Mouse (Mus musculus): Measurements from ENCODE around the gene Mfsd1.

The Mfsd1 gene

DNA sequence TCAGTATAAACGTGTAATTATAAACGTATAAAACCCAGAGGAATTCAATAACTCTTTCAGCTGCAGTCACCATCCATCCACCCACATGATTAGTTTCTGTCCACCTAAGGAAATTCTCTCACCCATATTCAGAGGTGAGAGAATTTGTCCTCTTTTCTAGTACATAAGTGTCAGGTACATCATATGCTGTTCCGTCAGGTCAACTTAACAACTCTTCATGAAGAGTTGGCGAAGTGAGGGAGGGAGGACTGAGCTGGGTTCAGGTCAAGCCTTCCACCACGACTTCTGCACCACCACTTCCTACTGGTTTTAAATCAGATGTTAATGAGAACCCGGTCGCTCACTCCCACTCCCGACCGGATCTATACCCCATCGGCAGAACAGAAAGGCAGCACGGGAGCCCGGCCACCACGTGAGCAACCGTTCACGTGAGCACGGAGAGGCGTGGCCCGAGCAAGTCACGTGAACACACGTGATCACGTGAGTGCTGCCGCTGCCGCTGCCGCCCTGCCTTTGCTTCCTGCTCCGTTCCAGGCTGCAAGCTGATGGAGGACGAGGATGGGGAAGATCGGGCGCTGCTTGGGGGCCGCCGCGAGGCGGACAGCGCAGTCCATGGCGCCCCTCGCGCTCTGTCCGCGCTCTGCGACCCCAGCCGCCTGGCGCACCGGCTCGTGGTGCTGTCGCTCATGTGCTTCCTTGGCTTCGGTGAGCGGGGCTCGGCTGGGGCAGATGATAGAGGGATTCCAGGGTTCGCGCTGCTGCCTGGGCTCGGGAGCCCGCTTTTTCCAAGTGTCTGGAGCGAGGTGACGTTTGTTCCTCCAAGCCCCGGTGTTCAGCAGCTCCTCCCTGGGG, at the start of gene Mfsd1:
Mfsd1 (plus strand) TSS at position 469 of the 852 bp plus-strand sequence.
- DNase-seq (ENCODE audit: low spot score in 2 of 2), result peak; percentile 84 to 86

DNA sequence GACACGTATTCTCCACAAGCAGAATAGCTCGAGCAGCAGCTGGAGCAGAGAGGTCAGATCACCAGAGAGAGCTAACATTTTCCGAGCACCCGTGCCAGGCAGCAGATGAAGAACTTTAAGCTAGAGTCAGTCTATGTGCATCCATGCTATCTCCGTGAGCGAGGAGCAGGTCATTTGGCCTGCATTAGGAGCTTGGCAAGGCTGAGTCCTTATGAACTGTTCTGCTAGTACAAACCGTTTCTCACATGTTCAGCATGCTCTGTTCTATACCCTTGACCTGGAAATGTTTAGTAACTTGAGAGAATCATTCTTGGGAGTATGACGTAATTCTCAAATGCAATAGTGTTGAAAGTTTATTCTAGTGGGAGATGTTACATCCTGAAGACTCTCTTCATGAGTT, 38.9 kb upstream of the Mfsd1 start:
- no peak for DNase-seq (ENCODE audit: low spot score in 2 of 2)

DNA sequence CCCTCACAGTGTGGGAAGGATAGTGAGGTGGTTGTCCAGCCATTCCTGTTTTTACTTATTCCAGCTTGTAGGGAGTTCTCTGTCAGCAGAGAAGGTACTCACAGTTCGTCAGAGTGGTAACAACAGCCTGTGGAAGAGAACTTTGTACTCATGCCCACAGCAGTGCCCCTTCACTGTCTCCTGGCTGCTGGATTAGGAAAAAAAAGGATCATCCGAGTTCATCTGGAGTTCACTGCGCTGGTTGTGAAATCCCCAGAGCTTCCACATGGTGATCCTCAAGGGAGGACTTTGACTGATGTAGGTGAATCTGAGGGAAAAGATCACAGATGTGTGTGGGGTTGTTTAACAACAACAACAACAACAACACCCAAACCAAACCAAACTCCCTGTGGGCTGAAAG, 31.3 kb upstream of the Mfsd1 start:
- no peak for DNase-seq (ENCODE audit: low spot score in 2 of 2)

DNA sequence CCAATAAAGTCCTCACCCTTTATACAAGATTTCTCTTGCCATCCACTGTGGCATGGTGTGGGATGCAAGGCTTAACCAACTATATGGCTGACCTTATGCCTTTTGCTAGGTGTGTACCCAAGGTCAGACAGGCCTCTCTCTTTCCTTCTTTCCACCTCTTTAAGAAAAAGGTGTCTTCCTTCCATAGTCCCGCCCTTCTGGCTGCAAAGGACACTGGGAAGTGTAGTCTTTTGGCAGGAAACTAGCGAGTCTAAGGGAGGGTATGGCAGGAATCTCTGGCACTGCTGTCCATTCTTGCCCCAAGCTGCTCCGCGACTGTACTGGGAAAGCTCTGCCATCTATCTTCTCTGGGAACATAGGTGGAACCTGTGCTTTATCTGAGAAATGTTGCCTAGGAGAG, 29.3 kb upstream of the Mfsd1 start:
- DNase-seq (ENCODE audit: low spot score in 2 of 2), result no peak

DNA sequence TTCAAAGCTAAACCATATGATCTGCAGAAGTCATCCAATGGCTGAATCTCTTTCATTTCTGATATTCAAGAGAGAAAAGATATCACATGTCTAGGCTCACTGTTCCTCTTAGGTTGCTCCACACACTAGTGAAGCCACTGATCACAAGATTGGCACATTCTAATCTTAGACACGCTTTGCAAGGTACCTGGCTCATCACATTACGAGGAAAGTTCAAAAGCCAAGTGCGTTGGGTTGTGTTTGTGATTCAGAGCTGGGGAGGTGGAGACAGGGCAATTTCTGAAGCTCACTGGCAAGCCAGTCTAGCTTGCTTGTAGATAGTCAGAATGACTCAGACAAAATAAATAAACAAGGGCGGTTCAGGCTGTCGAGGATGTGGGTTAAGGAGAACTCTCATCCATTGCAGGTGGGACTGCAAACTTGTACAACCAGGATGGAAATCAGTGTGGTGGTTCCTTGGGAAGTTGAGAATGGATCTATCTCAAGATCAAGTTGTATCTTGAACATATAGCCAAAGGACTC, 28.6 kb upstream of the Mfsd1 start:
- no peak for DNase-seq (ENCODE audit: low spot score in 2 of 2)

DNA sequence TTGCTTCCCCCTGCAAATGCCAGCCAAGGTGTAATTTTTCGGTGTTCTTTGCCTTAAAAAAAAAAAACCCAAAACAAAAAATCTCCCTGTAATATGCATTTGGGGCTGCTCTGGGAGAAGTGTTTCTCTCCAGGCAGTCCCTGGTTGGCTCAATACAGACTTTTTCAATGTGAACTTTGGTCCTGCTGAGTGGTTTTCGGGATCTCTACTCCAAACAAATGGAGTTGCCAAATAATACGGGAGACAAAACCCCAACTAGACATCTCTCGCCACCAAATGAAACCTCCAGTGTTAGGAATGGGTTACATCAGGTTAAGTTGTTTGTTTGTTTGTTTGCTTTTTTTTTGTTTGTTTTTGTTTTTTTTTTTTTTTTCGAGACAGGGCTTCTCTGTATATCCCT, 27.3 kb upstream of the Mfsd1 start:
- no peak for DNase-seq (ENCODE audit: low spot score in 2 of 2)

DNA sequence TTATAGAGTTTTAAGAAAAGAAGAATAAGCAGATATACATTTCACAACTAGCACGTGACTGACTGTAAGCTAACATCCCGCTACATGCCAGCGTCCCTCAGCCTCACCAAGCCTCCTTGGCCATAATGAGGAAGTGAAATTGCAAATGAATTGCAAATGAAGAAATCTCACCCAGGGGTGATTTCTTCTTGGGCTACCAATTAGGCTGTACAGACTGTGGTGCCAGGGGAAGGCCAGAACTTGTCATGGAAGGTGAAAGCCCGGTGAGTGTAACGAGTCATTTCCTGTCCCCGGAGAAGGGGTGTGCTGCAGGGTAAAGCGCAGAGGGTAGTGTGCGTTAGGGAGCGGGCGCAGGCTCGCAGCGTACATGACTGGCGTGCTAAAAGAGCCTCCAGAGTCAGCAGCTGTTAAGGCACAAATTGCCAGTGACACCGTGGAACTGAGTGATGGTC, 25.3 kb upstream of the Mfsd1 start:
- no peak for DNase-seq (ENCODE audit: low spot score in 2 of 2)

DNA sequence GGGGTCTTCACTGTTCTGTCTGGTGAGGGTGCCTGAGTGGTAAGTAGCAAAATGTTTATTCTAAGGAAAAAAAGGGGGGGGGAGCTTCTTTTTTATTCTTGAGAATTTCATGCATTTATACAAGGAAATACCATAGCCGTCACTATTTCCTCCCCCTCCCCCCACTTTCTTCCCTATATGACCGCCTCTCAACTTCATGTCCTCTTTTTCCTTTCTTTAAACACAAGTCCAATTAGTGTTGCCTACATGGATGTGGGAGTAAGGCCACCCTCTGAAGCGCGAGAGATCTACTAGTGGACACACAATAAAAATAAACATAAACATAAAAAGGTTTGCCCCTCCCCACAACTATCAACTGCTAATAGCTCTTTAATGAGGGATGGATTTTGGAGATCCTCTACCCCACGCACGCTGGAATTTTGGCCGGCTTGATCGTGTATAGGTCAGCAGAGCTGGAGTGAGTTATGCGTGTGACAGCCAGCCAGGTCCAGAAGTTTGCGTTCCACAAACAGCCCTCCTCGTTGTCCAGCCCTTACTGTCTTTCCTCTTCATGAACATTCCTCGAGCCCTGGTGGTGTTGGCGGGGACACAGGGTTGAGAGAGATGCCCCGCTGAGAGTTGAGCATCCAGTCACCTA, 24.7 kb upstream of the Mfsd1 start:
- no peak for DNase-seq (ENCODE audit: low spot score in 2 of 2)

DNA sequence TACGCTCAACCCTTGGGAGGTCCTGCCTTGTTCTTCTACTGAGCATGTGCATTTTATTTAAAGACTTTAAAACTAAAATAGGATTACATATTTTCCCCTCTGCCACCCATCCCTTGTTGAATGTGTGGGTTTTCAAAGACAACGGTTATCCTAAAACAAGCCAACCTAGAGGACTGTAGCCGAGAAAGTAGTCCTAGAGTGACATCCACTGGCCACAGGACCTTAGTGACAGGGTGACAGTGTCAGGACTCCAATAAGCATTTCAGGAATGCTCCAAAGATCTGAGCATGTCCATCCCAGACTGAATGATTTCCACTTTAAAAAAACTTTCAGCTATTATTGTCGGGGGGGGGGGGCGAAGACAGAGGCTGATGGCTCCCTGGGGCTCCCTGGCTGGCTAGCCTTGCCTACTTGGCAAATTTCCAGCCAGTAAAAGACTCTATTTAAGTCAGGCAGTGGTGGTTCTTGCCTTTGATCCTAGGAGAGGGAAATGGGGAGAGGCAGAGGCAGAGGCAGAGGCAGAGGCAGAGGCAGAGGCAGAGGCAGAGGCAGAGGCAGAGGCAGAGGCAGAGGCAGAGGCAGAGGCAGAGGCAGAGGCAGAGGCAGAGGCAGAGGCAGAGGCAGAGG, 17.7 kb upstream of the Mfsd1 start:
- DNase-seq (ENCODE audit: low spot score in 2 of 2), result no peak

DNA sequence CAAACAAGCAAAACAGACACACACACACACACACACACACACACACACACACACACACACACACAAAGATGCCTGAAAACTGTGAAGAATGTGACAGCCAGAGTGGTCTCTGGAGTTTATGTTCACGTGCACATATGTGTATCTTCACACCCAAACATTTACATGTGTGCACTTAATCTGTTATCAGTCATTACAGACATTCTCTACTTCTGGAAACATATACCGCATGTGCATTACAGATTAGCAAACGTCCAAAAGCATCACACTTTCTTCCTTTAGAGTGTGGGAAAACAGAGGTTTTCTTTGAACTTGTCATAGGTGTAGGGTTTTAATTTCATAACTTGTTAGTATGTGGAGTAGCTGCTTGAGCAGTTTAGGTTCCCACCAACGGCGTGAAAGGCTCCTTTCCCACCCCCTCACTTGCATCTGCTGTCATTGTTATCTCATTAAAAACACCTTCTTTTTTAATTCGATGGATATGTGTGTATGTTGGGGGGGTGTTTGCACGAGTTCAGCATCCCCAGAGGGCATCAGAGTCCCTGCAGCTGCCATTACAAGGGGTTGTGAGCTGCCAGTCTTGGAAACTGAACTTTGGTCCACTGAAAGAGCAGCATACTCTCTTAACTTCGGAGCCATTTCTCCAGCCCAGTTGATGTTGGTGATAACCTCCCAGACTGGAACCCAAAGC, 16.9 kb upstream of the Mfsd1 start:
- no peak for DNase-seq (ENCODE audit: low spot score in 2 of 2)

DNA sequence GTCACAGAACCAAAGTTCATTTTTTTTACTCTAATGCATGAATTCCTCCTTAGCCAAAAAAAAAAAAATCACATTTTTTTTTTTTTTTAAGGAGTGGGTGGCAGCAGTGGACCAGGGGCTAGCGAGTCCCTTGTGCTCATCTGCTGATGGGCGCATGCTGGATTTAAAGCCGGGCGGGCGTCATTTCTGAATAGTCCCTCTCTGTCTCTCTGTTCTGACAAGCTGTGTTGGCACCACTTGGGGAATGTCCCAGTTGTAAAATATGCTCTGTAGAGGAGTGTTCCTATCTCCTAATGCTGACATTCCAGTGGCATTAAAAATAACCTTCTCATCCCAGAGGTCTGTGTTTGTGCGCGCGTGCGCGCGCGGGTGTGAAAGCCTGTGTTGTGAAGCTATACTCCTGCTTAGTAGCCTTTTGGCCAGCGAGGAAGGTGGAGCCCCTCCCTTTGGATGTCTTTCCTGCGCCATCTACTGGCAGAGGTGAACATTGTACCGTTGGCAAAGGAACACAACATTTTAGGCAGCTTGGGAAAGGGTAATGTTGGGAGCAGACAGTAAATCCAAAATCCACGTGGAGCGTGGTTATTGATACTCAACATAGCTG, 14.4 kb upstream of the Mfsd1 start:
- peak; percentile 23 to 59 for DNase-seq (ENCODE audit: low spot score in 2 of 2)

DNA sequence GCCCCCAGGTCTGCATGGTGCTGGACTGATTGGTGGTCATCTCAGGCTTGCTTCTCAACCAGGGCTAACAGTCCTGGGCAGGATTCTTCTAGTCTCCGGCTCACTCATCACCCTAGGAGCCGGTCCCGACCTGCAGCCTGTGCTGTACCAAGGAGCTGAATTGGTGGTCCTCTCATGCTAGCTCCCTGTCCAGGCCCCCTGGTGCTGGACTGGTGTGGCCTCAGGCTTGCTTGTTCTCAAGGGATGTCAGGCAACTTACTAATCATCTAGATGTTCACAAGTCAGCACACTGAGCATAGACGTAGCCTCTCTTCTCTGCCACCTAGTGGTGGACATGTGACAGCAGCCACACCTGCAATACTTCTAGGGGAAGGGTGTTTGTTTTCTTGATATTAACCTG, 9.6 kb upstream of the Mfsd1 start:
- no peak for DNase-seq (ENCODE audit: low spot score in 2 of 2)

DNA sequence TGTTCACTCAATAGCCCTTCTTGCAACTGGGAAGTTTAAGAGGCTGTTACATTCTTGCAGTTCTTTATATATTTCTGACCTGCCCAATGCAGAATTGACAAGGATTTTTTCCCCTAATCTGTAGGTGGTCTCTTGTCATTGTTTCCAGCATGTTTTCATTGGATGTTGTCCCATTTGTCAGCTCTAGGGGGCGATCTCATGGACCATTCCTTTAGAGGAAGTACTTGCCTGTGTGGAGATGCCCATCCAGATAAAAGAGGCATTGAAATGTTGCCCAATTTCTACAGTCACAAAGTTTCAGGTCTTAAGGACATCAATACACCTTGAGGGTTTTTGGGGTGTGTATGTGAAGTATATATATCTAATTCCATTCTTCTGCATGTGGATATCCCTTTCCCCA, 9.0 kb upstream of the Mfsd1 start:
- no peak for DNase-seq (ENCODE audit: low spot score in 2 of 2)

DNA sequence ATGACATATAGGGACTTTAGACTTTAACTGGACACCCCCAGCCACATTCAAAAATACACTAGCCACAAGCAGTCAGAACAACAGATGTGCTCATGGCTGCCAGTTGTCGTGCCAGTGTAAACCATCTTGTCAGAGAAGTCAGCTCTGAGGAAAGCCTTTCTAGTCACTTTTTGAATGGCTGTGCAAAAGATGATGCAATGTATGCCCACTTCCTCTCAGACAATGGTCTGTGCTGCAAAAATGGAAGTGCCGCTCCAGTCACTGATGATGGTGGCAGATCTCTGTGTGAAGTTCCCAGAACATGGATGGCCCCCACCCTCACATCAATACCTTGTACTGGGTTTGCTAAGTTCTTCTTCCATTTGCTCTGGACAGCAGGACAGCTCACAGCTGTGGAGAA, 6.3 kb upstream of the Mfsd1 start:
- no peak for DNase-seq (ENCODE audit: low spot score in 2 of 2)

DNA sequence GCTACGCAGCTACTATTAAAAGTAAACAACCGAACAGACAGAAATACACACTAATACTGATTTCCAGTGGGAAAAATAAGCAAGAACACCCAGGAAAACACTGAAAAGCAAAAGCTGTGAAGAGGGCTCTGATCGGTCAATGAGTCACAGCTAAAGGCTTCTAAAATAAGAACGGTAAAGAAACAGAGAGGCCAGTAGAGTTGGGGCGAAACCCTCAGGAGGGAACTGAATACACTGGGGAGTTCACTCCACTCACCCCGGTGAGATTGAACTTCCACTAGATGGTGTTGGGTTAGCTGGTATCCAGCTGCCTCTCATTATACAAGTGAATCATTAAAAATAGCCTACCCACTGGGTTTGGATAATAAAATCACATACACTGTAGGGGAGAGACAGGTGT, 5.8 kb upstream of the Mfsd1 start:
- no peak for DNase-seq (ENCODE audit: low spot score in 2 of 2)

DNA sequence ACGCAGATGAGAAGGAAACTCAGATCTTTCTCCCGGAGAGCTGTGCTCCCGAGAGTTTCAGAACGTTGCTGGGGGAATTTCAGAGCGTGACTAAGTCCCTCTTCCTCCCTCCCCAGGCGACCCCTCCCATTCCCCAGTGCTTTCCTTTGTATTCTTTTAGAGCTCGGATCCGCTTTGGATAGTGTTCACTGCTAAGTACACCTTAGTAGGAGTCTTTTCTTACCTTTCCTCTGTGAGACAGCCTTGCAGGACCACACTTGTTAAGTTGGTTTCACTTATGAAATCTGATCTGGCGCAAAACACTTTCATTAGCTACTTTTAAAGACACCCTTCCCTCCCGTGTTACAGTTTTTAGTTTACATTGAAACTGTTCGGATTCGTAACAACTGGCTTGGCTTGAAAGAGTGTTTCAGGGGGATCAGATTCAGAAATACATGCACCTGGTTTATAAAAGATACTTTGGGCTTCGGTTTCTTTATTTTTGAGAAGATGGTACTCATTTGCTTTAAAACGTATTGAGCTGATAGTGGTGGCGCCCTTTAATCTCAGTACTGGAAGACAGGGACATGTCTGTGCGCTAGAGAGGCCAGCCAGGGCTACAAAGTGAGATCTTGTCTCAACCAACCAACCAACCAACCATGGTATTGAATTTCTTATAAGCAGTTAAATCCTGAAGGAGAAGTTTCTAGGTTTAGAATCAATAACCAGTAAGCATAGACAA, 744 bp downstream of the Mfsd1 start:
- DNase-seq (ENCODE audit: low spot score in 2 of 2), result no peak

DNA sequence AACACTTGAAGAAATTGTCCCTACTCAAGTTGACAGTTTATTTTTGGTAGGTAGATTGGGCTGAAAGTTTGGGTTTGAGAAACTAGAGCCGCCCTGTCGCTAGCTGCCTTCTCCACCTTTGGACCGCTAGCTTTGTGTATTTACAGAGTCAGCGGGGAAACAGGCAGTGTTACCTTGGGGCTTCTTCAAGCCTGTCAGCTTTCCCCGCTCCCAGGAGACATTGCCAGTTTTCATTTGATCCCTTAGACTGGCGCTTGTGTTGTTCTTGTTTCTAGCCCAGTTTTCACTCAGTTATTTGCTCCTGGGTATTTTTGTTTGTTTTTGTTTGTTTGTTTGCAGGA, 1.3 kb downstream of the Mfsd1 start:
- no peak for DNase-seq (ENCODE audit: low spot score in 2 of 2)

DNA sequence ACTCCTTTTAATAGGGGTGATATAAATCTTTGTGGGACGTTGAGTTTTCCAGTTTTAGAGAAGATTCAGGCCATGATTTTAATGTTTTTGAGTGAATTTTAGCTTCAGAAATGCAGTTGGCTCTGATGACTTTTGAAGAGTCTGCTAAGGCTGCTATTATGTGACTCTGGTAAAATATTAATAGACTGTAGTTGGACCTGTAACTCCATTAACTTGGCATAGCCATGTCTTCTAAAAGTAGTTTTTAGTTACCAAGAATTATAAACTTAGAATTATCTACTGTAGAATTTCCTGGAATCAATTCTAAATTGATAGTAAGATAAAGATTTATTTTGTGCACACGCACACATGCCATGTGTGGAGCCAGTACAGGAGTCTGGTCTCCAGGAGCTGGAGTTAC, 4.0 kb downstream of the Mfsd1 start:
- DNase-seq (ENCODE audit: low spot score in 2 of 2), result no peak

DNA sequence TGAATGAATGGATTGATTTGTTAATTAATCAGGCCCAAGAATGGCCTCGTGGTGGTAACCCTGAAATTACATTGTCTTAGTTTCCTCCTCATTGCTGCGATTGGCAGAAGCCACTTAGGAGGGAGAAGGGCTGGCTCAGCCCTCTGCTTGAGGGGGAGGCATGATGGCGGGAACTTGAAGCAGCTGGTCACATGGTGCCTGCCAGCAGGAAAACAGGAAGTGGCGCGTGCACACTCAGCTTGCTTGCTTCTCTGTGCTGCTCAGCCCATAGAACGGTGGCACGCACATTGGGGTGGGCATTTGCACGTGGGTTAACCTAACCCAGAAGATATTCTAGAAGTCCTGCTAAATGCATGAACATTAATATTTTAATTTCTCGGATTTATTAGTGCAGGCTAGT, 4.9 kb downstream of the Mfsd1 start:
- DNase-seq (ENCODE audit: low spot score in 2 of 2), result no peak

DNA sequence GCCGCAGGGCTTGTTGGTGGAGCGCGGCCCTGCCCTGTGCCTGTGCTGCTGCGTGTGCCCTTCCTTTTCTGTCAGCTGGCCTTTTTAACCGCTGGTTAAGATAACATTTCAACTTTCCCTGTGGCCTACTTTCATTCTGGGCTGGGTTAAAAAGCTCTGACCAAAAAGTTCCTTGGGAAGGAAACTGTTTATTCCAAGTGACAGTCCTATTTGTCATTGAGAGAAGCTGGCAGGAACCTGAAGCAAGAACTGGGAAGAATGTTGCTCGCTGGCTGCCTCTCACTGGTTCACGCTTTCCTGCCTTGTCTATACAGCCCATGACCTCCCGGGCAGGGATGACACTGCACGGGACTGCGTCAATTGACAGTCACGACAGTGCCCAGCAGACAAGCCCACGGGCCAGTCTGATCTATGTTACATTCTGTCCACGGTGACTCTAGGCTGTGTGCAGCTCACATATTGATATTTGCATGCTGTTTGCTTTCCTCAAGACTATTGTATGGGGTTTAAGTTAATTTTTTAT, 19.1 kb downstream of the Mfsd1 start:
- DNase-seq (ENCODE audit: low spot score in 2 of 2), result no peak

DNA sequence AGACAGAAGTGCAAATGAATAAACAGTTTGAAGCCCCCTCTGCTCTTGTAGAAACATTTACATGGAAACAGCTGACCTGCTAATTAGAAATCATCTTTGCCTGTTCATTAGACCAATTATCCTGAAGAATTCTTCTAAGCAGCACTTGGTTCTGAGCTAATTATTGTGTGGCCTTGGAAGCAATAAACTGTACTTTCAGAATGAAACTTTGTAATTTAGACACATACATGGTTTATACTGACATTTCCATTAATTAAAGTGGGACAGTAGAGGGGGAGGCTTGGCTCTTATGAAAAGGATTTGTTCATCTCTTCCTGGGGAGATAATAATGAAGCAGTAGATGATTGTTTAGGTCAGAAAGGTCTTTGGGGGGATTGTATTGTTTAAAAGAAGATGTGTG, 35.7 kb downstream of the Mfsd1 start:
- DNase-seq (ENCODE audit: low spot score in 2 of 2), result no peak

All from frontal cortex, postnatal 10 days (tissue).